Mouse (Mus musculus) limb, embryonic 10.5 days (tissue): ENCODE results near the gene Gm47995. TPM values are rescaled to one million over a fixed set of nuclear protein-coding genes. Genes with fewer than 3 reads are reported as not detected.
A peak's percentile ranks its signal among the peaks of the same experiment; 100 is the strongest.
"Not testable (repeated sequence)": the region's sequence is repeated elsewhere in the genome, so short reads cannot be mapped to it uniquely, and the experiment has no call there.

Source experiments
- DNase-seq: peaks from one replicate; pipeline ENCODE4 v3.0.0-alpha.2; 2017; ENCODE audit warnings: low spot score
- H3K27ac ChIP-seq: fragments of 300-500 bp; sonication (generic); 2 replicates; pipeline ENCODE4 v1.5.1; 2016; ENCODE audit warnings: mild to moderate bottlenecking
- H3K27me3 ChIP-seq: fragments of 300-500 bp; sonication (generic); 2 replicates; pipeline ENCODE4 v1.6.1; 2016; ENCODE audit warnings: low read depth, mild to moderate bottlenecking; ENCODE audit not compliant: poor library complexity, severe bottlenecking
- H3K36me3 ChIP-seq: fragments of 300-500 bp; sonication (generic); 2 replicates; pipeline ENCODE4 v1.6.1; 2016; ENCODE audit warnings: mild to moderate bottlenecking, moderate library complexity
- H3K4me1 ChIP-seq: fragments of 300-500 bp; sonication (generic); 2 replicates; pipeline ENCODE4 v1.6.1; 2016
- H3K4me3 ChIP-seq: fragments of 300-500 bp; sonication (generic); 2 replicates; pipeline ENCODE4 v1.5.1; 2016; ENCODE audit warnings: mild to moderate bottlenecking, moderate library complexity
- H3K9me3 ChIP-seq: fragments of 300-500 bp; sonication (generic); replicated peaks from 2 replicates; pipeline ENCODE4 v1.6.1; 2016; ENCODE audit warnings: mild to moderate bottlenecking
- WGBS: fragments of 180-500 bp; shearing (Covaris S2); methylation state at CpG from one replicate; pipeline ENCODE4 v1.1.7; 2016; 5-methylcytosine and 5-hydroxymethylcytosine counted together
- polyA plus RNA-seq: library from polyadenylated mRNA; unstranded; fragments of >200 nt; fragmentation: Nextera tagmentation; extraction: Ambion mirVana; gene quantifications from 2 replicates; pipeline ENCODE4 v1.2.1, GENCODE M21; 2016

Gm47995 gene
- polyA plus RNA-seq, 1 experiment from 2014 or later = not detected

DNA sequence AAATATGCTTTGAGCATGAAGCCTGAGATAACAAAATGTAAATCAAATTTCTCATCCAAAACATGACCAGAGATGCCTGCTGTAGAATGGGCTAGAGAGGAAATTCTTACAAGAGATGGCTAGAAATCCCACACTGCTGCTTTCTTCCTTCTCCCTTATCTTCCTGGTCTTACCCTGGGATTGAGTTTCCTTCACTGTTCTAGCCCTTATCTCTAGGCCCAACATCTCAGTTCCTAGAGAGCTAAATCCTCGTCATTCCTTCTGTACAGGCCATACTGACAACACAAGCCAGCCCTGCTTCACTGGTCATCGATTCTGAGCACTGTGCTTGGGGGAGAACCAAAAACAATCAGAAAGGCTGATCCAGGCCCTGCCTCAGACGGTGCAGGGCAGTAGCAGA is 1.6 kb upstream of the Gm47995 start:
- H3K27me3 ChIP-seq, DNase-seq, H3K4me1 ChIP-seq, H3K4me3 ChIP-seq, H3K9me3 ChIP-seq, H3K27ac ChIP-seq, H3K36me3 ChIP-seq: not testable (repeated sequence)
- whole genome bisulfite sequencing = 88% methylated on average over 3 of the region's 3 CpGs

DNA sequence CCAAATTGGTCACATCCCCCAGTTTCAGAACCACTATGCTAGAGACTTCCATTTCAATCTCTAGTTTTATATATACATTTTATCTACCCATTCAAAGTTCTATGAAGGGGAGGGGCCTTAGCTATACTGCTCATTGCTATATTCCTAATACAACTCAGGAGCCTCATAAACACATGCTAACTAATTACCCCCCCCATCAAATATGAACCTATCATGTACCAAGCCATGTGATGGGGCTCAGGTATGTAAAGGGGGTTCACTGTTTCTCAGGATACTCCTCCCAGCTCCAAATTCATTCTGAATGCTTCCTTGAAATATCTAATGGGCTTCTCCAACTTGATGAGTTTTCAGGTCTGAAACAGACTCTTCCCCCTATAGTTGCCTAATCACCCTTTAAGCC is 2.4 kb downstream of the Gm47995 start:
- H3K27ac ChIP-seq, DNase-seq, H3K36me3 ChIP-seq, H3K27me3 ChIP-seq, H3K4me3 ChIP-seq, H3K4me1 ChIP-seq, H3K9me3 ChIP-seq: not testable (repeated sequence)

DNA sequence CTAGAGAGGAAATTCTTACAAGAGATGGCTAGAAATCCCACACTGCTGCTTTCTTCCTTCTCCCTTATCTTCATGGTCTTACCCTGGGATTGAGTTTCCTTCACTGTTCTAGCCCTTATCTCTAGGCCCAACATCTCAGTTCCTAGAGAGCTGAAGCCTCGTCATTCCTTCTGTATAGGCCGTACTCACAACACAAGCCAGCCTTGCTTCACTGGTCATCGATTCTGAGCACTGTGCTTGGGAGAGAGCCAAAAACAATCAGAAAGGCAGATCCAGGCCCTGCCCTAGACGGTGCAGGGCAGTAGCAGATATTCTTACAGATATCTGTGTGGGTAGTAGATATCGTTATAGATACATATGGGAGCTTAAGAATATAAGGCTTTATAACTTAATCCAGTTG is 4.5 kb downstream of the Gm47995 start:
- not testable (repeated sequence) for H3K9me3 ChIP-seq, H3K27ac ChIP-seq, H3K36me3 ChIP-seq, DNase-seq, H3K4me3 ChIP-seq, H3K27me3 ChIP-seq, H3K4me1 ChIP-seq
- WGBS = 87% methylated on average over 4 of the region's 5 CpGs

DNA sequence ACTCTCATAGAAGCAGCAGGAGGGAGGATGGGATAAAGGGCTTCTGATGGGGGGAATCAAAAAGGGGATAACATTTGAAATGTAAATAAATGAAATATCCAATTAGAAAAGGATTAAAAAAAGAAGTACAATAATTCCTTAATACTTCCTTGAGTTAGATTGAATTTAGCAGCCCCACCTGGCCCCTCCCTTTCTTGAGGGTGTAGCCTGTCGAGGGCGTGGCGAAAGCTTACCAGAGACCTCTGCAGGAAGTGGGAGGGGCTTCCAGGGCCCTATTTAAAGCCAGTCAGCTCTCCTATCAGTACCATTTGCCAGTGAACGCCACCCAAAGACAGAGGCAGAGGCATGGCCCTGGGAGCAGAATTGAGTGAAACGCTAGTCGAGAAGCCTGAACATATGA is 5.6 kb downstream of the Gm47995 start, which contains the start of gene 3110040M04Rik:
Gene 3110040M04Rik (plus strand): TSS at position 304 of the 400 bp plus-strand sequence.
- not testable (repeated sequence) for H3K27ac ChIP-seq, H3K27me3 ChIP-seq, H3K4me1 ChIP-seq, H3K4me3 ChIP-seq, H3K9me3 ChIP-seq, H3K36me3 ChIP-seq, DNase-seq
- no CpG with 5 or more reads among the region's 6 CpGs for WGBS

DNA sequence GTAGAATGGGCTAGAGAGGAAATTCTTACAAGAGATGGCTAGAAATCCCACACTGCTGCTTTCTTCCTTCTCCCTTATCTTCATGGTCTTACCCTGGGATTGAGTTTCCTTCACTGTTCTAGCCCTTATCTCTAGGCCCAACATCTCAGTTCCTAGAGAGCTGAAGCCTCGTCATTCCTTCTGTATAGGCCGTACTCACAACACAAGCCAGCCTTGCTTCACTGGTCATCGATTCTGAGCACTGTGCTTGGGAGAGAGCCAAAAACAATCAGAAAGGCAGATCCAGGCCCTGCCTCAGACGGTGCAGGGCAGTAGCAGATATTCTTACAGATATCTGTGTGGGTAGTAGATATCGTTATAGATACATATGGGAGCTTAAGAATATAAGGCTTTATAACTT is 10.2 kb downstream of the Gm47995 start:
- not testable (repeated sequence) for H3K36me3 ChIP-seq
- 94% methylated on average over 4 of the region's 5 CpGs for WGBS

DNA sequence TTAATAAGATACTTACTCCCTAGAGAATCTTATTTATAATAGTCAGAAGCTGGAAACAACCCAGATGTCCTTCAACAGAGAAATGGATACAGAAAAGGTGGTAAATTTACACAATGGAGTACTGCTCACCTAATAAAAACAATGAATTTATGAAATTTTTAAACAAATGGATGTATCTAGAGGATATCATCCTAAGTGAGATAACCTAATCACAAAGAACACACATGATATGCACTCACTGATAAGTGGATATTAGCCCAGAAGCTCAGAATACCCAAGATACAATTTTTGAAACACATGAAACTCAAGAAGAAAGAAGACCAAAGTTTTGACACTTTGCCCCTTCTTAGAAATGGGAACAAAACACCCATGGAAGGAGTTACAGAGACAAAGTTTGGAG is 10.7 kb downstream of the Gm47995 start:
- not testable (repeated sequence) for H3K27me3 ChIP-seq, H3K9me3 ChIP-seq, H3K4me1 ChIP-seq, DNase-seq, H3K27ac ChIP-seq, H3K36me3 ChIP-seq, H3K4me3 ChIP-seq

More for the DNA sequence above, 10.2 kb downstream of the Gm47995 start:
- H3K4me3 ChIP-seq, H3K9me3 ChIP-seq, H3K4me1 ChIP-seq, H3K27me3 ChIP-seq, H3K27ac ChIP-seq, DNase-seq: not testable (repeated sequence)

DNA sequence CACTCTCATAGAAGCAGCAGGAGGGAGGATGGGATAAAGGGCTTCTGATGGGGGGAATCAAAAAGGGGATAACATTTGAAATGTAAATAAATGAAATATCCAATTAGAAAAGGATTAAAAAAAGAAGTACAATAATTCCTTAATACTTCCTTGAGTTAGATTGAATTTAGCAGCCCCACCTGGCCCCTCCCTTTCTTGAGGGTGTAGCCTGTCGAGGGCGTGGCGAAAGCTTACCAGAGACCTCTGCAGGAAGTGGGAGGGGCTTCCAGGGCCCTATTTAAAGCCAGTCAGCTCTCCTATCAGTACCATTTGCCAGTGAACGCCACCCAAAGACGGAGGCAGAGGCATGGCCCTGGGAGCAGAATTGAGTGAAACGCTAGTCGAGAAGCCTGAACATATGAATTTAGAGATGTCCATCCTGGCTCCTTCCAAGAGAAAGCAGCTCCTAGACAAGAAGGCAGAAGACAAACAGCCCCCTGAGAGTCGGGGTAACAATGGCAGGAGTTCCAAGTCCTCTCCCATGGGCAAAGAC is 11.6 kb downstream of the Gm47995 start, which contains the start of gene Gm47996:
Gene Gm47996 (plus strand): TSS at position 308 of the 532 bp plus-strand sequence.
- not testable (repeated sequence) for H3K36me3 ChIP-seq, H3K9me3 ChIP-seq, H3K4me1 ChIP-seq, DNase-seq, H3K27me3 ChIP-seq, H3K4me3 ChIP-seq, H3K27ac ChIP-seq
- 86% methylated on average over 5 of the region's 8 CpGs for WGBS

DNA sequence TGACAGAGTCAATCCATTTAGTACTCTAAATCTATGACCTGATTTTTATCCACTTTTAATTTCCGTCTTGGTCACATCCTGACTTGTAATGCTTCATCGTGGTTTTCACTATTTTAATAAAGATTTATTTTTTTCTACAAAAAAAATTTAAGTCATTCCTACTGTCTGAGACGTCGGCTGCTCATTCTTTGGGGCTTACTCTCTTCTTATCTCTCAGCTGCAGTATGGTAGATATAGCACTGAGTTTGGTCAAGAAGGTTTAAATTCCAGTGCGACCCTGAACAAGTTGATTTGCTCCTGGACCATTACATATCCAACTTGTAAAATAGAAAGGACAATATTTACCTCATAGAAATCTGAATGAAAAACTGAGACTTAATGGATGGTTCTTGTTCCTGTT is 13.4 kb downstream of the Gm47995 start:
- not testable (repeated sequence) for H3K27ac ChIP-seq, DNase-seq, H3K27me3 ChIP-seq, H3K36me3 ChIP-seq, H3K4me1 ChIP-seq, H3K4me3 ChIP-seq, H3K9me3 ChIP-seq
- 92% methylated on average over 5 of the region's 5 CpGs for WGBS

DNA sequence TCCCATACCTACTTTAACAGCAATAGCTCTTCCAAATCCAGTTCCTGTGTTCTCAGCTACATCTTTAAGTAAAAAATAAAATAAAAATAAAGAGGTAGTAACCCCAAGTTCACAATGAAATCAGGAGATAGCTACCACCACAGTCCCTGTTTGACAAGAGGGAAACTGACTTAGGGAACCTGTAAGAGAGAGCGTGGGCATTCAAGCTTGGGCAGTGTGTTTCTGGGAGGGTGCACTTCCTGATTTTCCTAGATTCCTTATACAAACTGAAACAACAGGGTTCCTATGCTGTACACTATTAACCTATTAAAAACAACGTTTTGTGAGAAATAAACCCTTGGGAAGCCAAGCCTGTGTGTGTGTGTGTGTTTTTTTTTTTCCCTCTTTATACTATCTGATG is 16.6 kb downstream of the Gm47995 start:
- WGBS = 78% methylated on average over 2 of the region's 2 CpGs
- no peaks in the 10 kb centered on the region for H3K36me3 ChIP-seq
- H3K4me3 ChIP-seq = no peak overlapping the region
- H3K4me1 ChIP-seq = peaks cover 9% of the 10 kb centered on the region
- DNase-seq = no peak
- H3K27ac ChIP-seq = no peak overlapping the region
- no peaks in the 10 kb centered on the region for H3K9me3 ChIP-seq
- no peaks in the 10 kb centered on the region for H3K27me3 ChIP-seq

DNA sequence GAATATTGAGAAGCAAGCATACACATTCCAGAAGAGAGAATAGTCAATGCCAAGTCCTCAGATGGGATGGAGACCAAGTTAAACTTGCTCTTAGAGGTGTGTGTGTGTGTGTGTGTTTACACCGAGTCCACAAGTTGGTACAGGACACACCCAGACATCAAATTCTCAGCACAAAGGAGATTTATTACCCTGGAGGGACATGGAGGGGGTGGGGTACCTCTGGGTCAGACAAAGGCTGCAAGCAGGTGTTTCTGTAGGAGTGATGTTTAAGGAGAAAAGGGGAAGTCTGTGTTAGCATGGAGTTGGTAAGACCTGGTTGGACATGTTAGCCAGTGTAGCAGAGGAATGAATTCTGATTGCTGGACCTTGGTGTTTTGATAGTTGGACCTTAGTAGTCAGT is 17.7 kb downstream of the Gm47995 start:
- DNase-seq = no peak
- no peaks in the 10 kb centered on the region for H3K36me3 ChIP-seq
- H3K9me3 ChIP-seq = no peaks in the 10 kb centered on the region
- H3K4me1 ChIP-seq = peaks cover 9% of the 10 kb centered on the region
- H3K4me3 ChIP-seq = no peak overlapping the region
- H3K27ac ChIP-seq = no peak overlapping the region
- 60% methylated on average over 1 of the region's 1 CpGs for WGBS
- no peaks in the 10 kb centered on the region for H3K27me3 ChIP-seq

DNA sequence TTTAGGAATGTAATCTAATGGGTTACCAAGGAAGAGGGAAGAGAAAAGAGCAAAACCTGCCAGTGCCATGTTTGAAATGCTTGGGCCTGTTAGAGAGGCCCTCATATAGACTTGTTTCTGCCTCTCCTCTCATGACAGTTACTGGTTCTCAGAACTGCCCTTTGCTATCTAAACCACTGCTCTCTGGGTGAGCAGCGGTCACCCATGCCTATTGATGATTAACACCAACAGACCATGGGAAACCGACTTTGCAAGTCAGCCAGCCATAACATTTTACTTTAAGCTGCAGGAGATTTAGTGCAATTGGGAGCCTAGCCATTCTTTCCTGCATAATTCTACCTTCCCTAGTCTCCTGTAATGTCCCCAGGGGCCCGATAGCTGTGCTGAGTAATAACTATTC is 18.2 kb downstream of the Gm47995 start:
- Histone ChIP-seq H3K9me3 (no peaks in the 10 kb centered on the region), H3K27ac (no peak overlapping the region), H3K4me3 (no peak overlapping the region), H3K36me3 (no peaks in the 10 kb centered on the region), H3K4me1 (peaks cover 9% of the 10 kb centered on the region), H3K27me3 (no peaks in the 10 kb centered on the region)
- DNase-seq = no peak
- 88% methylated on average over 3 of the region's 3 CpGs for WGBS

DNA sequence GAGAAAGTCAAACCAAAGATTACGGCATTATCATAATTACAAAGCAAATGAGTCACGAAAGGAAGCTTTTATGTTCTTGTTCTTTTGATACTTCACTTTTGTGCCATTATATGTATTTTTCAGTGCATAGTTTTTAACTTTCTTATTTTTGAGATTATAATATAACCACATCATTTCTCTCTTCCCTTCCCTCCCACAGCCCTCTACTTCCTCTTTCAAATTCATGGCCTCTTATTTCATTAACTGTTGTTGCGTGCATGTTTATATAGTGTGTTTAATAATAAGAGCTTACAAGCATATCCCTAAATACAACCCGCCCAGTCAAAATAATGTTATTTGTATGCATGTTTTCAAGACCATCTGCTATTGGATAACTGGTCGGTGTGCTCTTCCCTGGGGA is 20.8 kb downstream of the Gm47995 start:
- no peaks in the 10 kb centered on the region for H3K9me3 ChIP-seq
- no peak overlapping the region for H3K4me3 ChIP-seq
- no peaks in the 10 kb centered on the region for H3K27me3 ChIP-seq
- H3K36me3 ChIP-seq = no peaks in the 10 kb centered on the region
- H3K27ac ChIP-seq = no peak overlapping the region
- peaks cover 7% of the 10 kb centered on the region for H3K4me1 ChIP-seq
- DNase-seq = no peak
- 95% methylated on average over 5 of the region's 5 CpGs for WGBS

DNA sequence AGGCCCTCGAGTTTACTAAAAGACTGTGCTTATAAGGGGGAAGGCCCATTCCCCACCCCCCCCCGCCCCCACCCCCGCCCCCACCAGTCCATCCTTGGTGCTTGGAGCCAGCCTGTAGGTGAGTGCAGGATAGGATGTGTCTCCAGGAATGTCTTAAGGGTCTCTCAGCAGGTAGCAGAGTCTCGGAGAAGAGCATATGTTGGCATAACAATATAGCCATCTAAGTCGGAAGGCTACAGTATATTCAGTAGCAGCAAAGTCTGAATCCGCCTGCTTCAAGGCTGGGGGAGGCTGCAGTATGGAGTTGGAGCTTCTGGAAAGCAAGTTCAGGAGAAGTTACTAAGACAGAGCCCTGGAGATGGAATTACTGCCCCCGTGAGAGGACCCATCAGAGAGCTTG is 21.9 kb downstream of the Gm47995 start:
- no peaks in the 10 kb centered on the region for H3K27me3 ChIP-seq
- H3K36me3 ChIP-seq = no peaks in the 10 kb centered on the region
- no peak overlapping the region for H3K4me3 ChIP-seq
- H3K27ac ChIP-seq = no peak overlapping the region
- no peaks in the 10 kb centered on the region for H3K9me3 ChIP-seq
- DNase-seq = peak; percentile 12
- WGBS = 71% methylated on average over 7 of the region's 7 CpGs
- H3K4me1 ChIP-seq = no peaks in the 10 kb centered on the region

DNA sequence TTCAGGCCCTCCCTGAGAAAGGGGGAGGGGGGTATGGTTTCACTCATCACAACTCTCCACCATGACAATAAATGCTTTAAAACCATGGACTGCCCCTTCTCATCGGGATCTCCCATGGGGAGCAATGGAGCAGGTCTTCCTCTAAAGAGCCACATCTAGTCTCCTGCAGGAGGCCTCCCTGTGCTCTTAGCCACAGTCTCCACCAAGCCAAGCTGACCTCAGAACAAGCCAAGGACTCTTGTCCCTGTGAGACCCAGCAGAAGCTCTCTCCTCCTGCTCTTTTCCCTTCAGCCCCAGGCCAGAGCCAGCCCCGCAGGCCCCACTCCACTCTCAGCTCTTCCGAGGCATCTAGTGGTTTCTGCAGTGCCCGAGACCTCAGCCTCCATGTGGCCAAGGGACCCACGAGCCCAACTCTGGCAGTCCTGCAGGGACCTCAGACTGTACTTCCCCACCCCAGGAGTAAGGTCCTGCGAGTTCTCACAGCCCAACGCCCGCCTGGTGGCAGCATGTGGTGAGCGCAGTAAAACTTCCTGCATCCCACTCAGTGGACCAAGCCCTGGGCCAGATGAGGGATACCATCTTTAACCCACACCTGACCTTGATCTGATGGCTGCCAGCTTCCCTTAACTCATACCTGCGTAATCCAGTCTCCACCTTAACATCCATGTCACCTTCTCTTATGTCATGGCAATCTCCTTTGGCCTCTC is 24.5 kb downstream of the Gm47995 start:
- Histone ChIP-seq H3K4me1 (no peaks in the 10 kb centered on the region), H3K27me3 (no peaks in the 10 kb centered on the region), H3K4me3 (no peak overlapping the region), H3K36me3 (no peaks in the 10 kb centered on the region), H3K27ac (no peak overlapping the region), H3K9me3 (no peaks in the 10 kb centered on the region)
- DNase-seq = no peak
- 85% methylated on average over 10 of the region's 10 CpGs for WGBS
